Mouse (Mus musculus) lung, postnatal 0 days (tissue): ENCODE results near the gene Robo1.

Experiments used
- CTCF ChIP-seq: IDR thresholded peaks from 2 replicates; pipeline ENCODE4 v1.5.1; 2016; ENCODE audit warnings: antibody characterized with exemption, mild to moderate bottlenecking
- EP300 ChIP-seq: IDR thresholded peaks from 2 replicates; pipeline ENCODE4 v1.6.1; 2016; ENCODE audit warnings: antibody characterized with exemption, mild to moderate bottlenecking, control low read depth

- no peak for TF ChIP-seq CTCF
- TF ChIP-seq EP300: no peak
These were observed 276.5 kb downstream of the Robo1 start for GRCm38 (mm10) chr16:72584454-72585159.
